Mouse (Mus musculus): ENCODE measurements around the gene Xpc. TPM values are rescaled to one million over a fixed set of nuclear protein-coding genes. Genes with fewer than 3 reads are reported as not detected.

Gene Xpc
- polyA plus RNA-seq, 1 experiment, result 4.2 TPM

GRCm38 (mm10) chr6:91454546-91454945 is 61.1 kb downstream of the Xpc start:
- Histone ChIP-seq H3K4me3 (ENCODE audit: low read depth, low read length) (no peak overlapping the region), H3K36me3 (ENCODE audit: control insufficient read depth, insufficient read depth, low read length) (no peaks in the 10 kb centered on the region), H3K27ac (ENCODE audit: insufficient read depth, low read depth, low read length) (no peak overlapping the region), H3K4me1 (ENCODE audit: control insufficient read depth, insufficient read depth, insufficient read length, low read length) (no peaks in the 10 kb centered on the region), H3K27me3 (ENCODE audit: control insufficient read depth, insufficient read depth, low read length) (no peaks in the 10 kb centered on the region)
- WGBS, result 60% methylated on average over 5 of the region's 5 CpGs
- no peak for TF ChIP-seq CTCF (IDR thresholded peaks at IDR 0.05; ENCODE audit: extremely low read depth, insufficient read length, insufficient replicate concordance, low read depth, low read length)

- no peaks in the 10 kb centered on the region for H3K27me3 ChIP-seq (ENCODE audit: control insufficient read depth, insufficient read depth, low read length)
- TF ChIP-seq POLR2A (IDR thresholded peaks at IDR 0.05; ENCODE audit: low read depth, low read length) (no peak), CTCF (IDR thresholded peaks at IDR 0.05; ENCODE audit: extremely low read depth, insufficient read length, insufficient replicate concordance, low read depth, low read length) (no peak)
- H3K36me3 ChIP-seq (ENCODE audit: control insufficient read depth, insufficient read depth, low read length), result no peaks in the 10 kb centered on the region
- no peak overlapping the region for H3K4me3 ChIP-seq (ENCODE audit: low read depth, low read length)
- WGBS, result 68% methylated on average over 1 of the region's 1 CpGs
- H3K4me1 ChIP-seq (ENCODE audit: control insufficient read depth, insufficient read depth, insufficient read length, low read length), result no peaks in the 10 kb centered on the region
- no peak overlapping the region for H3K27ac ChIP-seq (ENCODE audit: insufficient read depth, low read depth, low read length)
These were observed 63.6 kb downstream of the Xpc start for GRCm38 (mm10) chr6:91452056-91452455.

GRCm38 (mm10) chr6:91449472-91450225 is 66.0 kb downstream of the Xpc start:
- no peaks in the 10 kb centered on the region for H3K4me1 ChIP-seq (ENCODE audit: control insufficient read depth, insufficient read depth, insufficient read length, low read length)
- TF ChIP-seq CTCF (IDR thresholded peaks at IDR 0.05; ENCODE audit: extremely low read depth, insufficient read length, insufficient replicate concordance, low read depth, low read length), result no peak
- TF ChIP-seq POLR2A (IDR thresholded peaks at IDR 0.05; ENCODE audit: low read depth, low read length), result no peak
- H3K27ac ChIP-seq (ENCODE audit: insufficient read depth, low read depth, low read length), result no peak overlapping the region
- no peaks in the 10 kb centered on the region for H3K27me3 ChIP-seq (ENCODE audit: control insufficient read depth, insufficient read depth, low read length)
- no peak overlapping the region for H3K4me3 ChIP-seq (ENCODE audit: low read depth, low read length)
- WGBS, result 36% methylated on average over 3 of the region's 3 CpGs
- H3K36me3 ChIP-seq (ENCODE audit: control insufficient read depth, insufficient read depth, low read length), result no peaks in the 10 kb centered on the region

- H3K27ac ChIP-seq (ENCODE audit: insufficient read depth, low read depth, low read length), result no peak overlapping the region
- H3K4me1 ChIP-seq (ENCODE audit: control insufficient read depth, insufficient read depth, insufficient read length, low read length), result peaks cover 5% of the 10 kb centered on the region; the same call in 1 of the 2 replicates
- H3K4me3 ChIP-seq (ENCODE audit: low read depth, low read length), result no peak overlapping the region
- H3K27me3 ChIP-seq (ENCODE audit: control insufficient read depth, insufficient read depth, low read length), result no peaks in the 10 kb centered on the region
- TF ChIP-seq CTCF (IDR thresholded peaks at IDR 0.05; ENCODE audit: extremely low read depth, insufficient read length, insufficient replicate concordance, low read depth, low read length) (no peak), POLR2A (IDR thresholded peaks at IDR 0.05; ENCODE audit: low read depth, low read length) (no peak)
- H3K36me3 ChIP-seq (ENCODE audit: control insufficient read depth, insufficient read depth, low read length), result no peaks in the 10 kb centered on the region
- WGBS, result 76% methylated on average over 3 of the region's 3 CpGs
These were observed 70.4 kb downstream of the Xpc start for GRCm38 (mm10) chr6:91445316-91445715.

- WGBS, result under 1% methylated on average over 19 of the region's 19 CpGs
- no peak for TF ChIP-seq POLR2A (IDR thresholded peaks at IDR 0.05; ENCODE audit: low read depth, low read length)
- Histone ChIP-seq H3K4me3 (ENCODE audit: low read depth, low read length) (peak overlapping the region; percentile 70), H3K27me3 (ENCODE audit: control insufficient read depth, insufficient read depth, low read length) (no peaks in the 10 kb centered on the region), H3K4me1 (ENCODE audit: control insufficient read depth, insufficient read depth, insufficient read length, low read length) (peaks cover 5% of the 10 kb centered on the region; the same call in 1 of the 2 replicates), H3K36me3 (ENCODE audit: control insufficient read depth, insufficient read depth, low read length) (no peaks in the 10 kb centered on the region), H3K27ac (ENCODE audit: insufficient read depth, low read depth, low read length) (peak overlapping the region; percentile 63; the same call in 1 of the 2 replicates)
These were observed 74.5 kb downstream of the Xpc start for GRCm38 (mm10) chr6:91441145-91441662.

- no peaks in the 10 kb centered on the region; the same call in 1 of the 2 replicates for H3K27me3 ChIP-seq (ENCODE audit: control insufficient read depth, insufficient read depth, low read length)
- WGBS, result 2% methylated on average over 30 of the region's 30 CpGs
- peak overlapping the region; percentile 63; the same call in 1 of the 2 replicates for H3K27ac ChIP-seq (ENCODE audit: insufficient read depth, low read depth, low read length)
- TF ChIP-seq CTCF (IDR thresholded peaks at IDR 0.05; ENCODE audit: extremely low read depth, insufficient read length, insufficient replicate concordance, low read depth, low read length) (no peak), POLR2A (IDR thresholded peaks at IDR 0.05; ENCODE audit: low read depth, low read length) (peak; percentile 68; the same call in 1 of the 2 replicates)
- peak overlapping the region; percentile 70 for H3K4me3 ChIP-seq (ENCODE audit: low read depth, low read length)
- no peaks in the 10 kb centered on the region for H3K36me3 ChIP-seq (ENCODE audit: control insufficient read depth, insufficient read depth, low read length)
- H3K4me1 ChIP-seq (ENCODE audit: control insufficient read depth, insufficient read depth, insufficient read length, low read length), result peaks cover 5% of the 10 kb centered on the region; the same call in 1 of the 2 replicates
These were observed 75.1 kb downstream of the Xpc start for GRCm38 (mm10) chr6:91440474-91441144.

Other genes with a start within 250 kb of the Xpc start
- not detected in 2 replicates for gene Wnt7a, start 104.5 kb downstream of the Xpc start, polyA plus RNA-seq (2012; rRNA removed)
- 4.3 and 6.2 TPM in 2 replicates for gene Chchd4, start 42.3 kb downstream of the Xpc start, polyA plus RNA-seq (2012; rRNA removed)
- 12.6 and 38.8 TPM in 2 replicates for gene Tmem43, start 42.2 kb downstream of the Xpc start, polyA plus RNA-seq (2012; rRNA removed)
- 7.7 and 12.5 TPM in 2 replicates for gene Lsm3, start within 50 bp of the Xpc start, polyA plus RNA-seq (2012; rRNA removed)
- gene Slc6a6, start 168.2 kb upstream of the Xpc start, polyA plus RNA-seq (2012; rRNA removed), result 44.0 and 124 TPM in 2 replicates

Measured in small intestine, adult 2 months (tissue).